Mouse (Mus musculus) small intestine, adult 10 weeks (tissue): ENCODE results near the gene Col9a1. TPM values are rescaled to one million over a fixed set of nuclear protein-coding genes. Genes with fewer than 3 reads are reported as not detected.

Experiments
- polyA plus RNA-seq: library from polyadenylated mRNA; stranded (reverse); fragments of 350-450 nt; fragmentation: Illumina TruSeq; extraction: RNeasy Lipid Tissue Mini Kit (QIAGEN cat#74804); gene quantifications from one replicate; pipeline ENCODE4 v1.2.3, GENCODE M21; 2014; ENCODE audit warnings: low replicate concordance

Gene Col9a1
- 0.33 TPM for polyA plus RNA-seq

GRCm38 (mm10) chr1:24177224-24177851, at the start of gene Col9a1:
Gene Col9a1 (plus strand): TSS chr1:24177610.

Other genes starting within 250 kb of the Col9a1 start
- 22.4 TPM for gene Sdhaf4, start 172.0 kb upstream of the Col9a1 start, polyA plus RNA-seq
- 209 TPM for gene Fam135a, start 77.3 kb upstream of the Col9a1 start, polyA plus RNA-seq